Mouse (Mus musculus) forebrain, embryonic 10.5 days (tissue): Measurements from ENCODE around the gene BC048679. TPM values are rescaled to one million over a fixed set of nuclear protein-coding genes. Genes with fewer than 3 reads are reported as not detected.
"Not testable (repeated sequence)": the region's sequence is repeated elsewhere in the genome, so short reads cannot be mapped to it uniquely, and the experiment has no call there.

Experiments used
- DNase-seq: peaks from one replicate; pipeline ENCODE4 v3.0.0-alpha.2; 2017; ENCODE audit warnings: low spot score; ENCODE audit errors: extremely low spot score
- H3K27ac ChIP-seq: fragments of 300-500 bp; sonication (generic); 2 replicates; pipeline ENCODE4 v1.5.1; 2016; ENCODE audit warnings: mild to moderate bottlenecking
- H3K27me3 ChIP-seq: fragments of 300-500 bp; sonication (generic); 2 replicates; pipeline ENCODE4 v1.6.1; 2016; ENCODE audit warnings: mild to moderate bottlenecking; ENCODE audit not compliant: poor library complexity, severe bottlenecking
- H3K36me3 ChIP-seq: fragments of 300-500 bp; sonication (generic); replicated peaks from 2 replicates; pipeline ENCODE4 v1.6.1; 2016; ENCODE audit warnings: mild to moderate bottlenecking, moderate library complexity
- H3K4me1 ChIP-seq: fragments of 300-500 bp; sonication (generic); 2 replicates; pipeline ENCODE4 v1.6.1; 2016
- H3K4me3 ChIP-seq: fragments of 300-500 bp; sonication (generic); 2 replicates; pipeline ENCODE4 v1.5.1; 2016; ENCODE audit warnings: mild to moderate bottlenecking, moderate library complexity
- H3K9me3 ChIP-seq: fragments of 300-500 bp; sonication (generic); 2 replicates; pipeline ENCODE4 v1.6.1; 2016; ENCODE audit warnings: mild to moderate bottlenecking, moderate library complexity
- WGBS: fragments of 180-500 bp; shearing (Covaris S2); methylation state at CpG from one replicate; pipeline ENCODE4 v1.1.7; 2016; 5-methylcytosine and 5-hydroxymethylcytosine counted together
- polyA plus RNA-seq: library from polyadenylated mRNA; unstranded; fragments of >200 nt; fragmentation: Nextera tagmentation; extraction: Ambion mirVana; gene quantifications from 2 replicates; pipeline ENCODE4 v1.2.1, GENCODE M21; 2016

The BC048679 gene
- polyA plus RNA-seq, 1 experiment from 2014 or later: 0.27 TPM

- no peak overlapping the region for H3K4me3 ChIP-seq
- no peaks in the 10 kb centered on the region for H3K36me3 ChIP-seq
- peaks cover 5% of the 10 kb centered on the region; the same call in 1 of the 2 replicates for H3K4me1 ChIP-seq
- no peaks in the 10 kb centered on the region for H3K27me3 ChIP-seq
- DNase-seq: no peak
- no peaks in the 10 kb centered on the region for H3K9me3 ChIP-seq
- 65% methylated on average over 13 of the region's 13 CpGs for WGBS
- H3K27ac ChIP-seq: no peak overlapping the region
Observed at GRCm38 (mm10) chr7:81514906-81515590, 17.0 kb upstream of the BC048679 start.

GRCm38 (mm10) chr7:81501050-81501449, 3.0 kb upstream of the BC048679 start:
- H3K9me3 ChIP-seq: no peaks in the 10 kb centered on the region

GRCm38 (mm10) chr7:81497171-81497570, 910 bp downstream of the BC048679 start:
- H3K27me3 ChIP-seq: peaks cover 52% of the 10 kb centered on the region
- DNase-seq: peak; percentile 25
- 18% methylated on average over 6 of the region's 6 CpGs for WGBS
- H3K27ac ChIP-seq: peak overlapping the region; percentile 56
- peaks cover 41% of the 10 kb centered on the region for H3K4me1 ChIP-seq
- no peaks in the 10 kb centered on the region for H3K9me3 ChIP-seq
- no peaks in the 10 kb centered on the region for H3K36me3 ChIP-seq
- H3K4me3 ChIP-seq: no peak overlapping the region

More at GRCm38 (mm10) chr7:81501050-81501449, 3.0 kb upstream of the BC048679 start:
- H3K27me3 ChIP-seq: peaks cover 14% of the 10 kb centered on the region
- H3K27ac ChIP-seq: no peak overlapping the region
- no peaks in the 10 kb centered on the region for H3K36me3 ChIP-seq
- no peak for DNase-seq
- H3K4me3 ChIP-seq: no peak overlapping the region
- peaks cover 22% of the 10 kb centered on the region for H3K4me1 ChIP-seq
- WGBS: 81% methylated on average over 2 of the region's 2 CpGs

GRCm38 (mm10) chr7:81493331-81494021, 4.6 kb downstream of the BC048679 start, which contains the start of gene Ap3b2:
Gene Ap3b2, minus strand, starts transcription at chr7:81493925.
- H3K4me3 ChIP-seq: peak within 1 kb of the TSS; percentile 72
- peak within 1 kb of the TSS; percentile 83 for H3K27ac ChIP-seq
- no peaks in the 10 kb centered on the region for H3K36me3 ChIP-seq
- peaks cover 61% of the 10 kb centered on the region for H3K27me3 ChIP-seq
- H3K4me1 ChIP-seq: peaks cover 58% of the 10 kb centered on the region
- peak; percentile 74 for DNase-seq
- no peaks in the 10 kb centered on the region for H3K9me3 ChIP-seq
- 0% methylated on average over 57 of the region's 57 CpGs for WGBS

GRCm38 (mm10) chr7:81492628-81493027, 5.5 kb downstream of the BC048679 start:
- Histone ChIP-seq H3K27ac (peak overlapping the region; percentile 83; the same call in 1 of the 2 replicates), H3K4me3 (peak overlapping the region; percentile 72), H3K9me3 (no peaks in the 10 kb centered on the region), H3K36me3 (no peaks in the 10 kb centered on the region), H3K27me3 (peaks cover 55% of the 10 kb centered on the region), H3K4me1 (peaks cover 51% of the 10 kb centered on the region)
- DNase-seq: no peak
- 43% methylated on average over 9 of the region's 9 CpGs for WGBS

- DNase-seq: no peak
- Histone ChIP-seq H3K27ac (peak overlapping the region; percentile 54), H3K4me3 (no peak overlapping the region), H3K4me1 (peaks cover 38% of the 10 kb centered on the region), H3K27me3 (peaks cover 34% of the 10 kb centered on the region), H3K9me3 (no peaks in the 10 kb centered on the region), H3K36me3 (no peaks in the 10 kb centered on the region)
- 8% methylated on average over 9 of the region's 9 CpGs for WGBS
Observed at GRCm38 (mm10) chr7:81489649-81490048, 8.4 kb downstream of the BC048679 start.

- 2% methylated on average over 8 of the region's 8 CpGs for WGBS
- no peak overlapping the region; the same call in 1 of the 2 replicates for H3K4me3 ChIP-seq
- H3K36me3 ChIP-seq: no peaks in the 10 kb centered on the region
- H3K27ac ChIP-seq: no peak overlapping the region
- no peak for DNase-seq
- H3K4me1 ChIP-seq: peaks cover 27% of the 10 kb centered on the region
- H3K9me3 ChIP-seq: no peaks in the 10 kb centered on the region
- H3K27me3 ChIP-seq: peaks cover 50% of the 10 kb centered on the region
Observed at GRCm38 (mm10) chr7:81480800-81481199, 17.3 kb downstream of the BC048679 start.

- Histone ChIP-seq H3K4me1 (peaks cover 27% of the 10 kb centered on the region), H3K27me3 (peaks cover 57% of the 10 kb centered on the region), H3K27ac (no peak overlapping the region), H3K4me3 (no peak overlapping the region), H3K36me3 (no peaks in the 10 kb centered on the region), H3K9me3 (no peaks in the 10 kb centered on the region)
- DNase-seq: no peak
- 73% methylated on average over 3 of the region's 3 CpGs for WGBS
Observed at GRCm38 (mm10) chr7:81479531-81480090, 18.5 kb downstream of the BC048679 start.

- H3K9me3 ChIP-seq, H3K36me3 ChIP-seq, DNase-seq, H3K27ac ChIP-seq, H3K4me3 ChIP-seq: not testable (repeated sequence)
- peaks cover 49% of the 10 kb centered on the region for H3K27me3 ChIP-seq
- H3K4me1 ChIP-seq: peaks cover 27% of the 10 kb centered on the region
Observed at GRCm38 (mm10) chr7:81478261-81478660, 19.8 kb downstream of the BC048679 start.

GRCm38 (mm10) chr7:81476833-81477232, 21.2 kb downstream of the BC048679 start:
- H3K36me3 ChIP-seq: no peaks in the 10 kb centered on the region
- peaks cover 46% of the 10 kb centered on the region for H3K27me3 ChIP-seq
- no peak overlapping the region for H3K27ac ChIP-seq
- H3K4me1 ChIP-seq: peaks cover 27% of the 10 kb centered on the region
- WGBS: 3% methylated on average over 24 of the region's 24 CpGs
- H3K9me3 ChIP-seq: no peaks in the 10 kb centered on the region
- H3K4me3 ChIP-seq: peak overlapping the region; percentile 37
- peak; percentile 33 for DNase-seq

- Histone ChIP-seq H3K36me3 (no peaks in the 10 kb centered on the region), H3K4me3 (no peak overlapping the region), H3K27me3 (peaks cover 46% of the 10 kb centered on the region), H3K4me1 (peaks cover 16% of the 10 kb centered on the region), H3K27ac (no peak overlapping the region), H3K9me3 (no peaks in the 10 kb centered on the region)
- DNase-seq: no peak
- WGBS: 85% methylated on average over 3 of the region's 3 CpGs
Observed at GRCm38 (mm10) chr7:81475221-81475620, 22.9 kb downstream of the BC048679 start.

- peak; percentile 8 for DNase-seq
- WGBS: 81% methylated on average over 9 of the region's 9 CpGs
- Histone ChIP-seq H3K36me3 (no peaks in the 10 kb centered on the region), H3K27ac (no peak overlapping the region), H3K4me1 (no peaks in the 10 kb centered on the region), H3K4me3 (no peak overlapping the region), H3K27me3 (peaks cover 17% of the 10 kb centered on the region; the same call in 1 of the 2 replicates), H3K9me3 (no peaks in the 10 kb centered on the region)
Observed at GRCm38 (mm10) chr7:81464906-81465450, 33.1 kb downstream of the BC048679 start.
